Mouse (Mus musculus) brain, embryonic 14.5 days (tissue): ENCODE results near the gene Prex1. TPM values are rescaled to one million over a fixed set of nuclear protein-coding genes. Genes with fewer than 3 reads are reported as not detected.

Experiments used
- DNase-seq: peaks from one replicate; pipeline ENCODE4 v3.0.0-alpha.2; 2011; ENCODE audit warnings: low read depth
- CTCF ChIP-seq: fragments of 200-500 bp; IDR thresholded peaks from 2 replicates; pipeline ENCODE4 v1.5.1; 2012; ENCODE audit warnings: inconsistent platforms, mild to moderate bottlenecking, moderate library complexity, borderline replicate concordance; ENCODE audit not compliant: insufficient read depth, insufficient read length; ENCODE audit errors: extremely low read depth
- POLR2A ChIP-seq: fragments of 200-500 bp; IDR thresholded peaks from 2 replicates; pipeline ENCODE4 v1.6.1; 2012; ENCODE audit warnings: mild to moderate bottlenecking, inconsistent platforms, borderline replicate concordance; ENCODE audit not compliant: poor library complexity, insufficient read depth, insufficient read length, severe bottlenecking; ENCODE audit errors: extremely low read depth
- polyA plus RNA-seq: library from polyadenylated mRNA; depleted of rRNA; stranded (reverse); fragments of >200 nt; gene quantifications from 2 replicates; pipeline ENCODE4 v1.2.3, GENCODE M21; 2012

The Prex1 gene
- polyA plus RNA-seq, 1 experiment, result 49.4 TPM

DNA sequence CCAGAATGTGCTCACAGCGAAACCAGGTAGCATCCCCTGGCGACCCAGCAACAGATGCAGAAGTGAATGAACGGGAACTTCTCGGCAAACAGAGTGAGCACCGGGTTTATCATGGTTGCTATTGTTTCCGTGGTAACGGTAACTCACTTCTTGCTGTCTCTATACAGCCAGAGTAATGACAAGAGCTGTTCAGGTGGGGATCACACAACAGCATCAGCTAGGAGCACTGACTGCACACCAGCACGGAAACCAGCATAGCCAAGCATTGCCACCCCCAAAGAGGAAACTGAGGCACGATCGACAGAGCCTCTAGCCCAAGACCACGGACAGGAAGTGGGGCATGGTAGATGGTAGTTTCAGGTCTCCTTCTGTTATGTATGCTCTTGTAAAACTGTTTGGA lies 88.4 kb downstream of the Prex1 start:
- TF ChIP-seq CTCF, result no peak
- peak; percentile 39 for DNase-seq

DNA sequence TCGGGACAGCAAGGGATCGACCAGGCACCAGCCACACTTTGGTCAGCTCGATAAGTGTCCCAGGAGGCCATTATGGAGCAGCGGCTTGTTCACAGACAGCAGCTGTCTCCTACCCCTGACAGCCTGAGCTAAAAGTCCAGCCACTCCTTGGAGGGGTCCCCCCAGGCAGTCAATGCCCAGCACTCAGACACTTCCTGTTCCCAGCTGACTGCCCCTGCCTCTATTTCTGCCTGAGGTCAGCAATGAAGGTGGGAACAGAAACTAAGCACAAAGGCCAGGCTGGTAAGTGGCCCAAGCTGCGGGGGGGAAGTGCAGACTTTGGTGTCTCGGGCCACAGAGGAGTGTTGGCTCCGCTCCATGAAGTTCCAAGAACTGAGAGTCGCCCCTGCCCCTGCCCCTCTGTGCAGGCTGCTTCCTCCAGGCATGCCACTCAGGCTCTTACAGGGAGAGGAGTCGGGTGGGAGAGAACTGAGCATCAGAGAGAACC lies 90.5 kb downstream of the Prex1 start:
- DNase-seq, result peak; percentile 69
- TF ChIP-seq POLR2A (no peak), CTCF (no peak)

DNA sequence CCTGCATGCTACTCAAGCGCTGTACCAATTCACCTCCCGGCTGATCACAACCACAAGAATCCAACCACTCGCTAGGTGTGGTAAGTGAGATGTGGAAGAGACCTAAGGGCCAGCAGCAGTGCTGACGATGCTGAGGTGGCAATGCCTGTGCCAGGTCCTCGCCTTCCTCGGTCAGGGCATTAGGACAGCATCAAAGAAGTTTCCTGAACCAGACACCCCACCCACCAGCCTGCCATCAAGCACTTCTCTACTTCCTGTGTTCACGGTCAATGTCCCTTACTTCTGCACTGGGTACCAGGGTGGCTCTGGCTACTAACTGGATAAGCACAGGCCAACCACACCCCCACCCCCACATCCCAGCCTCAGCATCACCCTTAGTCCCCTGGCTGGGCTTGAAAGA lies 91.0 kb downstream of the Prex1 start:
- DNase-seq, result no peak
- no peak for TF ChIP-seq CTCF
- TF ChIP-seq POLR2A, result no peak

DNA sequence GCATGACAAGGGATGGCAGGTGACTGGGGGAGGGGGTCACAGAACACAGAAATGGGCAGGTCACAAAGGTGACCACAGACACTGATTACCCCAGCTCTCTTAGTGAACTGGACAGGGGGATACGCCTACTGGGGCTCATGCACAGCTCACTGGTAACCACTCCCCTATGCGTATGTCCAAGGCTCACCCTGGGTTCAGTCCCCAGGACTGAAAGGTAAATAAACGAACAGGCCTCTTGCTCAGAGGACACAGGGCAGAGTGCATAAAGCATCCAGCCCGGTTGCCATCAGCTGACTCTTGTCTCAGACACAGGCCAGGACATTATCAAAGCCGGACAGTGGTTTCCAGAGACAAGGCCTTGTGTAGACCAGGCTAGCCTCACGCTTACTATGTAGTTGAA lies 91.6 kb downstream of the Prex1 start:
- TF ChIP-seq POLR2A (no peak), CTCF (no peak)
- no peak for DNase-seq

DNA sequence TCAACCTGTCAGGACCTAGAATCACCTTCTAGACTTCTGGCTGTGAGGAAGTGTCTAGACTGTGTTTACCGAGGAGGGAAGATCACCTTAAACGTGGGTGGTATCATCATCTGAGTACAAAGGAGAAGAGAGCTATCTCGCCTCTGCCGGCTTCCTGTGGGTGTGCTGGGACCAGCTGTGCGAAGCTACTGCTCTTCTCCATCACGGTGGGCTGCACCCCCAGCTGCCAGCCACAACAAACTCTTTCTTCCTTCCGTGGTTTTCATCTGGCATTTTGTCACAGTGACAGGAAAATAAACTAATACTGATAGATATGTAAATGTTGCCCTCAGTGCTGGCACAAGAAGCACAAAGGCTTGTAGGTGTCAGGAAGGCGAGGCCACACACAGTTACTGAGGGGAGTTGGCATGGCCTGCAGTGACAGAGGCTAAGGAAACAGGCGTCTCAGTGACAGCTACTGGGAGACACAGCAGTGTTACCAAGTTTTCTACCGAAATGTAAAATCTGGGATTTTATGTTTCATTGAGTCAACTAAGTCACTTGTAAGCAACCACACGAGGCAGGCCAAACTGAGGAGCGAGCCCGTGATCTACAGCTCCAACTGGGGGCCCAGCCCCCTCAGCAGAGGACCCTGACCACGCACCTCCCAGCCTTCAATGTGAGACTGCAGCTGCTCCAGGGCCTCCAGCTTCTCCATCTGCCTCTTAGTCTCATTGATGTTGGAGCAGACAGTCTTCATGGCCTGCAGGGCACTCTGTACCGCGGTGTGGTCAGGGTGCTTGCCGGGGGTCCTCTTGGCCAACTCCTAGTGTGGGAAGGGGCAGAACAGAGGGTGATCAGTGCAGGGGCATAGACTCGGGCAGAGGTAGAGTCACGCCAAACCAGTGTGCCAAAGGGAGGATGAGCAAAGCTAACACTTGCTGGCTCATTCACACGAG lies 92.8 kb downstream of the Prex1 start:
- peak; percentile 29 for DNase-seq
- TF ChIP-seq POLR2A (no peak), CTCF (no peak)

DNA sequence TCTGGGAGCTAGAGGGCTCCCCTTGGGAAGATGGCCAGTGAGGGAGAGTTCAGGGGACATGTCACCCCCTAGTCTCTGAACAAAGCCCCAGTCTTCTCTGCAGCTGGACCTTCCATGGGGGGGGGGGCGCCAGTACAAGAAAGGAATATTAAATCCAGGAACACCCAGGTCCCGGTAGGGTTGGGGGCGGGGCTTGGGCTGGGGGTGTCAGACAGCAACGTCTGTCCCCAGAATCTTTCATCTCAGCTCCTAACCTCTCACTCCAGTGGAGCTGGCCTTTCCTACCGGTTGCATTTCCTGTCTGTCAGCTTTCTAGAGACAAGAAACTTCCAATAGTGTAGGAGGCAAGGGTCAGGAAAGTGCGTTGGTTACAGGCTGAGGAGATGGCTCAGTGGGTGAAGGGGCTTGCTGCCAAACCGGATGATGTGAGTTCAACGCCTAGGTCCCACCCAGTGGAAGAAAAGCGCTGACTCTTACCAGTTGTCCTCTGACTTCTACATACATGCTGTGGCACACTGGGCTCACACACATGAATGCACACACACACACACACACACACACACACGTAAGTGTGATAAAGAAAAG lies 93.6 kb downstream of the Prex1 start:
- TF ChIP-seq POLR2A (no peak), CTCF (no peak)
- DNase-seq, result no peak

DNA sequence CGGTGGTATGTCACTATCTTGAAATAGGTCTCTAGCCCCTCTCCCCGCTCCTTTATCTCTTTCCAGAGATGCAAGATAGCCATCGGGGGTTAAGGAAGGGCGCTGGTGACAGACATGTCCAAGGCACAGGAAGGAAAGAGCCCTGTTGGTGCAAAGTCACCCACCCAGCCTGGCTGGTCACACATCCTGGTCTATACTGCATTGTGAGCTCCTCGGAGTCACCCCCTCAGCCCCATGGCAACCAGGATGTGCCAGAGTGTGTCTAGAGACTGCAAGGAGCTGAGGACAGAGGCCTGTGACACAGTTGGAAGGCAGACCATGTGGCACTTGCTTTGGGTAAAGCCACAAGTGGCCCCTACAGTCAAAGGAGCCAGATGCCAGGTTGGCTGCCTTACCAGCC lies 94.4 kb downstream of the Prex1 start:
- TF ChIP-seq CTCF, result no peak
- TF ChIP-seq POLR2A, result no peak
- DNase-seq, result no peak

DNA sequence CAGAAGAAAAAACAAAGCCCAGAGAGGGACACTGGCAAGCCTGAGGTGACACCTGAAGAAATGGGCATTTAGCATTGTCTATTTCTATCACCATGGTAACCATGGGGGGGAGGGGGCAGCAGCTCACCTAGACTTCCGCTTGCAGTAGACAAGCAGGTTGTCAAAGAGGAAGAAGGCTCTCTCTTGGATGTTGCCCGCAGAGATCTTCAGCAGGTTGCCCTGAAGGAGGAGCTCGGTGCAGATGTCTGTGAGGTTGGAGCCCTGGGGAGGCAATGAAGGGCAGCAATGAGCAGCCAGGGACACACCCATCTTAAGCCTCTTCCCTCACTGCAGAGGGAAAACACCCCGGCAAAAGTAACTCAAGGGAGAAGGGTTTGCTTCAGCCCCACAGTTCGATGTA lies 95.9 kb downstream of the Prex1 start:
- no peak for TF ChIP-seq CTCF
- no peak for TF ChIP-seq POLR2A
- DNase-seq, result no peak

DNA sequence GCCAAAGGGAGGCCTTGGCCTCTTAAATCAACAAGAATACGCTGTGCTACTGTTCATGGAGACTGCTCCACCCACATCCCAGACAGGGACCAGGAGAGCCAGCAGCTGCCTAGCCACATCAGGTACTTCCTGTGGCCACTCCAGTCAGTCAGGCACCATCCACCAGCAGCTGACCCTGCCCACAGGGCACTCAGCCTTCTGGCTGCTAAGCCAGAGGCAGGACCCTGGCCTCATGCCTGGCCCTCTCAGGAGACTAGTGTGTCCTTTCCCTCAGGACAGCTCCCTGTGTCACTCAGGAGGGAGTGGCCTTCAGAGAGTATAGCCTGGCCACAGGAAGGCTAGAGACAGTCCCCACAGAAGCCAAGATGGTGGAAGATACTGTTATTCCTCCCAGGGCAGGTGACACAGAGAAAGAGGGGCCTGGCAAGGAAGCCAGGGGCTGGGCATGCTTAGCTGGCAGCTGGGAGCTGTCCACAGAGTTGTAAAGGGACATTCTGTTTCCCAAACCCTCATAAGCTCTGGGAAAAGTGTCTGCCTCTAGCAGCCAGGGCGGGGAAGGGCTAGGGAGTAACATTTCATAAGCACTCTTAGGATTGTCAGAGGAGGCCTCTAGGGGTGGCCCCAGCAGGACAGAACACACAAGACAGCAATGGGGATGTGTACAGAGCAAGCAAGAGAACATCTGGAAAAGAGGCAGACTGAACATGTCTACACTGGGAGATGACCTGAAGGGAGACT lies 98.1 kb downstream of the Prex1 start:
- DNase-seq, result no peak

DNA sequence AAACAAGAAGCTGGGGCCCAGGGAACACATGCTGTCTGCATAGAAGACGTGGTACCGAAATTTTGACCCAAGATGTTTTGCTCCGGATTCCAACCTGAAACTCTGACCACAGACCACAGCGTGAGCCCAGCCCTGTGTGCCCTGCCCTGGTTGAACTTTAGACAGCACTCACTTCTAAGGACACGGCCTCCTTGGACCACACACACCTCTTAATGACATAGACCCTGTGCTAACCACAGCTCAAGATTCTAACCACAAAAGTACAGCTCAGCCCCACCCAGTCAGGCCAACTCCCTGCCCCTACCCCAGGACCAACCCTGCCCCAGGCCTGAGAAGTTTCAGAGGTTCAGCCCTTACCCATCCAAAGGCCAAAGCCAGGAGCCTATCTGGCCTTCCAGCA lies 103.4 kb downstream of the Prex1 start:
- no peak for DNase-seq
- no peak for TF ChIP-seq POLR2A
- TF ChIP-seq CTCF, result no peak

More for the DNA sequence above, 98.1 kb downstream of the Prex1 start:
- TF ChIP-seq POLR2A (no peak), CTCF (no peak)

DNA sequence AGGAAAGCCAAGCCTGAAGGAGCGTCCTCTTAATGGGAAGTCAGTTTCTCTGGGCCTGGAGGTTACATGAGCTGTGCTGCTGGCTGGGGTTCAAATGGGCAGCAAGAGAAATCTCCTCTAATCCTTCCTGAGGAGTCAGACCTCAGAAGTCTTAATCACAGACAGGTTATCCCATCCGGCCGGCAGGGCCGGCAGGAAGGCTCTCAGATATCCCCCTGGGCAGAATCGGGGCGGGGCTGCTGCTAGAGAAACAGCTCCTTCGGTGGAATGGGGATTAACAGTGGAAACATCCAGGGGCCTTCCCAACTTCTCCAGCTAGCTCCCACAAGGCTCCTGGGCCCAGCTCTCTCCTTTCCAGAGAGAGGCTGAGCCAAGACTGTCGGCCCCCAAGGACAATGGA lies 105.1 kb downstream of the Prex1 start:
- TF ChIP-seq POLR2A, result no peak
- TF ChIP-seq CTCF, result no peak
- DNase-seq, result peak; percentile 23

DNA sequence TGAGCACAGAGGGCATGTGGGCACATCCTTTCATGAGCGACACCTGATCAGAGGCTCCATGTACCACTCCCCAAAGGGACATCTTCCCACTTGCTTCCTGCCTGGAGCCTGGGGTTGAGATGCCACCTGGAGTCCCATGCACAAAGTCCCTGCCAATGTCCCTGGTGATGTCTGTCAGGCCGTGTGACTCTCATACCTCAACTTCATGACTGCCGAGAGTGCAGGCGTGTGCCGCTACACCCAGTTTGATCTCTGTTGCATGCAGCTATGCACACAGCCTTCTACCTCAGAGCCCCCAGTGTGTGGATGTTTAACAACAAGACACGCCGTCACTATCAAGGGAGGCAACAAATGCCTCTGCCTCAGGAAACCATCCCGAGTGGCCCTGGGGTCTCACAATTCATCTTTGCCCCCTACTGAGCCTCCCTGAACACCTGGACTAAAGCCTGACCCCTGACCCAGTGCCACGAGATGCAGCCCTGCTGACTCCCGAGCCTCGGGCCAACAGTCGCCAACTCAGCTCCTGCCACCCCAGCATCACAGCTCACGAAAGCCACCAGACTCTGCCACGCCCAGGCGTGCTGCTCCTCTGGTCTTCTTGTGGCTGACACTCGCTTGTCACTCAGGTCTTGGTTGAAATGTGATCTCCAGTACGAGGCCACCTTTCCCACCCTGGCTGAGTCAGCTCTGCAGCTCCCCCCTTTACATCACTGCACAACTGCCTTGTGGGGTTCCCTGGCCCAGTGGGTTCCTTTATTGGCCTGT lies 107.0 kb downstream of the Prex1 start:
- no peak for DNase-seq

More for the DNA sequence above, 107.0 kb downstream of the Prex1 start:
- TF ChIP-seq POLR2A (no peak), CTCF (no peak)
